Mouse (Mus musculus): Measurements from ENCODE around the gene Arid3b.

GRCm38 (mm10) chr9:57803047-57803446 lies 33.5 kb downstream of the Arid3b start:
- TF ChIP-seq ZC3H11A (IDR thresholded peaks at IDR 0.05; ENCODE audit: borderline replicate concordance, low read depth, low read length) (no peak), CHD2 (IDR thresholded peaks at IDR 0.05; ENCODE audit: low read depth, low read length) (no peak)
